Mouse (Mus musculus) cortical plate, adult 2 months (tissue): ENCODE results near the gene Mfsd6.

Experiments
- CTCF ChIP-seq: fragments of 200-500 bp; IDR thresholded peaks from 2 replicates; pipeline ENCODE4 v1.5.1; 2011; ENCODE audit warnings: mild to moderate bottlenecking, control low read depth, low read length; ENCODE audit not compliant: insufficient read depth; ENCODE audit errors: extremely low read depth
- POLR2A ChIP-seq: fragments of 200-500 bp; IDR thresholded peaks from 2 replicates; pipeline ENCODE4 v1.6.1; 2011; ENCODE audit warnings: mild to moderate bottlenecking, low read length, control low read depth; ENCODE audit not compliant: insufficient read depth; ENCODE audit errors: extremely low read depth

- TF ChIP-seq CTCF (no peak), POLR2A (no peak)
Measured at GRCm38 (mm10) chr1:52634251-52634650, 93.0 kb downstream of the Mfsd6 start.
